Mouse (Mus musculus) heart, embryonic 12.5 days (tissue): ENCODE results near the gene Ttc28. TPM values are rescaled to one million over a fixed set of nuclear protein-coding genes. Genes with fewer than 3 reads are reported as not detected.

Experiments used
- ATAC-seq: fragments of 200-750 bp; cut with Nextera tagmentation; 2 replicates; pipeline ENCODE4 v1.8.0; 2017; ENCODE audit warnings: moderate TSS enrichment, moderate library complexity; ENCODE audit not compliant: insufficient number of reproducible peaks, low FRiP score
- H3K27ac ChIP-seq: fragments of 300-500 bp; sonication (generic); 2 replicates; pipeline ENCODE4 v1.5.1; 2016; ENCODE audit warnings: mild to moderate bottlenecking, moderate library complexity; ENCODE audit not compliant: poor library complexity, severe bottlenecking
- H3K27me3 ChIP-seq: fragments of 300-500 bp; sonication (generic); replicated peaks from 2 replicates; pipeline ENCODE4 v1.6.1; 2016; ENCODE audit warnings: mild to moderate bottlenecking, moderate library complexity
- H3K36me3 ChIP-seq: fragments of 300-500 bp; sonication (generic); 2 replicates; pipeline ENCODE4 v1.6.1; 2016; ENCODE audit warnings: mild to moderate bottlenecking, moderate library complexity
- H3K4me1 ChIP-seq: fragments of 300-500 bp; sonication (generic); replicated peaks from 2 replicates; pipeline ENCODE4 v1.6.1; 2016; ENCODE audit warnings: mild to moderate bottlenecking
- H3K4me2 ChIP-seq: fragments of 300-500 bp; sonication (generic); 2 replicates; pipeline ENCODE4 v1.6.1; 2016; ENCODE audit warnings: mild to moderate bottlenecking, moderate library complexity
- H3K4me3 ChIP-seq: fragments of 300-500 bp; sonication (generic); 2 replicates; pipeline ENCODE4 v1.5.1; 2016; ENCODE audit warnings: mild to moderate bottlenecking
- H3K9ac ChIP-seq: fragments of 300-500 bp; sonication (generic); 2 replicates; pipeline ENCODE4 v1.6.1; 2016; ENCODE audit warnings: mild to moderate bottlenecking, moderate library complexity
- H3K9me3 ChIP-seq: fragments of 300-500 bp; sonication (generic); replicated peaks from 2 replicates; pipeline ENCODE4 v1.6.1; 2016; ENCODE audit warnings: mild to moderate bottlenecking, moderate library complexity
- WGBS: fragments of 180-500 bp; shearing (Covaris S2); methylation state at CpG from one replicate; pipeline ENCODE4 v1.1.7; 2016; 5-methylcytosine and 5-hydroxymethylcytosine counted together
- polyA plus RNA-seq: library from polyadenylated mRNA; unstranded; fragments of >200 nt; fragmentation: Nextera tagmentation; extraction: Ambion mirVana; gene quantifications from 2 replicates; pipeline ENCODE4 v1.2.1, GENCODE M21; 2016

Gene Ttc28
- polyA plus RNA-seq, 1 experiment from 2014 or later, result 10.3 TPM

GRCm38 (mm10) chr5:111032687-111033295 is 153.2 kb downstream of the Ttc28 start:
- Histone ChIP-seq H3K4me1 (peaks cover 13% of the 10 kb centered on the region), H3K27ac (no peak overlapping the region)
- WGBS, result 72% methylated on average over 10 of the region's 10 CpGs

GRCm38 (mm10) chr5:111033489-111033888 is 153.9 kb downstream of the Ttc28 start:
- Histone ChIP-seq H3K36me3 (no peaks in the 10 kb centered on the region), H3K4me2 (no peak overlapping the region), H3K27me3 (0 out of 2 replicates have a peak, but pooled peaks cover 2% of the 10 kb centered on the region), H3K4me1 (peaks cover 8% of the 10 kb centered on the region; the same call in 1 of the 2 replicates), H3K27ac (no peak overlapping the region), H3K9me3 (no peaks in the 10 kb centered on the region; the same call in 1 of the 2 replicates), H3K4me3 (no peak overlapping the region), H3K9ac (no peak overlapping the region)
- WGBS, result 71% methylated on average over 4 of the region's 4 CpGs
- no peak for ATAC-seq

More at GRCm38 (mm10) chr5:111032687-111033295, 153.2 kb downstream of the Ttc28 start:
- no peaks in the 10 kb centered on the region for H3K27me3 ChIP-seq
- H3K4me2 ChIP-seq, result no peak overlapping the region
- H3K9ac ChIP-seq, result no peak overlapping the region
- ATAC-seq, result no peak
- no peaks in the 10 kb centered on the region for H3K36me3 ChIP-seq
- H3K4me3 ChIP-seq, result no peak overlapping the region
- no peaks in the 10 kb centered on the region; the same call in 1 of the 2 replicates for H3K9me3 ChIP-seq

GRCm38 (mm10) chr5:111037123-111037748 is 157.6 kb downstream of the Ttc28 start:
- H3K4me1 ChIP-seq, result 0 out of 2 replicates have a peak, but pooled peaks cover 13% of the 10 kb centered on the region
- no peak for ATAC-seq
- H3K9ac ChIP-seq, result no peak overlapping the region

GRCm38 (mm10) chr5:111039771-111040170 is 160.2 kb downstream of the Ttc28 start:
- Histone ChIP-seq H3K4me3 (no peak overlapping the region), H3K27ac (no peak overlapping the region), H3K9ac (no peak overlapping the region), H3K4me2 (no peak overlapping the region), H3K4me1 (peaks cover 25% of the 10 kb centered on the region), H3K27me3 (peaks cover 34% of the 10 kb centered on the region), H3K36me3 (no peaks in the 10 kb centered on the region), H3K9me3 (no peaks in the 10 kb centered on the region)
- 54% methylated on average over 6 of the region's 6 CpGs for WGBS
- no peak for ATAC-seq

More at GRCm38 (mm10) chr5:111037123-111037748, 157.6 kb downstream of the Ttc28 start:
- H3K36me3 ChIP-seq, result no peaks in the 10 kb centered on the region
- no peaks in the 10 kb centered on the region for H3K9me3 ChIP-seq
- H3K27me3 ChIP-seq, result peaks cover 22% of the 10 kb centered on the region
- 75% methylated on average over 7 of the region's 7 CpGs for WGBS
- no peak overlapping the region for H3K4me3 ChIP-seq
- no peak overlapping the region for H3K27ac ChIP-seq
- H3K4me2 ChIP-seq, result no peak overlapping the region

- ATAC-seq, result no peak
- H3K27me3 ChIP-seq, result peaks cover 54% of the 10 kb centered on the region
- H3K36me3 ChIP-seq, result no peaks in the 10 kb centered on the region
- H3K4me1 ChIP-seq, result peaks cover 38% of the 10 kb centered on the region
- no peak overlapping the region for H3K27ac ChIP-seq
- 77% methylated on average over 5 of the region's 5 CpGs for WGBS
- H3K4me2 ChIP-seq, result no peak overlapping the region
- H3K9me3 ChIP-seq, result no peaks in the 10 kb centered on the region
- H3K9ac ChIP-seq, result no peak overlapping the region
- H3K4me3 ChIP-seq, result no peak overlapping the region
Measured at GRCm38 (mm10) chr5:111041952-111042351, 162.3 kb downstream of the Ttc28 start.

GRCm38 (mm10) chr5:111044193-111044592 is 164.6 kb downstream of the Ttc28 start:
- Histone ChIP-seq H3K27ac (no peak overlapping the region), H3K9ac (no peak overlapping the region), H3K27me3 (peaks cover 70% of the 10 kb centered on the region), H3K4me1 (peaks cover 34% of the 10 kb centered on the region), H3K36me3 (no peaks in the 10 kb centered on the region), H3K4me2 (no peak overlapping the region), H3K4me3 (no peak overlapping the region), H3K9me3 (no peaks in the 10 kb centered on the region)
- no peak for ATAC-seq
- WGBS, result 51% methylated on average over 7 of the region's 7 CpGs

- Histone ChIP-seq H3K9me3 (no peaks in the 10 kb centered on the region), H3K36me3 (no peaks in the 10 kb centered on the region), H3K27me3 (peaks cover 71% of the 10 kb centered on the region), H3K4me1 (peaks cover 25% of the 10 kb centered on the region), H3K4me2 (no peak overlapping the region), H3K9ac (no peak overlapping the region), H3K4me3 (no peak overlapping the region), H3K27ac (no peak overlapping the region)
- 69% methylated on average over 6 of the region's 6 CpGs for WGBS
- ATAC-seq, result no peak
Measured at GRCm38 (mm10) chr5:111046359-111046758, 166.8 kb downstream of the Ttc28 start.

- no peak overlapping the region for H3K4me3 ChIP-seq
- ATAC-seq, result no peak
- no peak overlapping the region for H3K27ac ChIP-seq
- peaks cover 25% of the 10 kb centered on the region for H3K4me1 ChIP-seq
- peaks cover 3% of the 10 kb centered on the region; the same call in 1 of the 2 replicates for H3K9me3 ChIP-seq
- H3K9ac ChIP-seq, result no peak overlapping the region
- WGBS, result 79% methylated on average over 14 of the region's 14 CpGs
- H3K4me2 ChIP-seq, result no peak overlapping the region
- H3K27me3 ChIP-seq, result peaks cover 68% of the 10 kb centered on the region
- H3K36me3 ChIP-seq, result no peaks in the 10 kb centered on the region
Measured at GRCm38 (mm10) chr5:111046841-111047476, 167.4 kb downstream of the Ttc28 start.

GRCm38 (mm10) chr5:111048036-111048435 is 168.4 kb downstream of the Ttc28 start:
- H3K4me1 ChIP-seq, result peaks cover 25% of the 10 kb centered on the region
- peaks cover 72% of the 10 kb centered on the region for H3K27me3 ChIP-seq

GRCm38 (mm10) chr5:111049584-111049983 is 170.0 kb downstream of the Ttc28 start:
- H3K9ac ChIP-seq, result no peak overlapping the region
- H3K36me3 ChIP-seq, result no peaks in the 10 kb centered on the region
- H3K27me3 ChIP-seq, result peaks cover 80% of the 10 kb centered on the region
- ATAC-seq, result no peak
- H3K4me1 ChIP-seq, result peaks cover 28% of the 10 kb centered on the region
- peaks cover 3% of the 10 kb centered on the region; the same call in 1 of the 2 replicates for H3K9me3 ChIP-seq
- 84% methylated on average over 4 of the region's 4 CpGs for WGBS
- no peak overlapping the region for H3K27ac ChIP-seq
- H3K4me2 ChIP-seq, result no peak overlapping the region
- H3K4me3 ChIP-seq, result no peak overlapping the region

More at GRCm38 (mm10) chr5:111048036-111048435, 168.4 kb downstream of the Ttc28 start:
- no peak overlapping the region for H3K4me3 ChIP-seq
- H3K9me3 ChIP-seq, result peaks cover 3% of the 10 kb centered on the region; the same call in 1 of the 2 replicates
- no peaks in the 10 kb centered on the region for H3K36me3 ChIP-seq
- H3K9ac ChIP-seq, result no peak overlapping the region
- H3K4me2 ChIP-seq, result no peak overlapping the region
- ATAC-seq, result no peak
- 76% methylated on average over 5 of the region's 5 CpGs for whole genome bisulfite sequencing
- no peak overlapping the region for H3K27ac ChIP-seq

- Histone ChIP-seq H3K9ac (no peak overlapping the region), H3K27ac (no peak overlapping the region), H3K9me3 (peaks cover 3% of the 10 kb centered on the region; the same call in 1 of the 2 replicates), H3K4me2 (no peak overlapping the region), H3K4me3 (no peak overlapping the region), H3K36me3 (no peaks in the 10 kb centered on the region), H3K27me3 (peaks cover 80% of the 10 kb centered on the region), H3K4me1 (peaks cover 28% of the 10 kb centered on the region)
- whole genome bisulfite sequencing, result 79% methylated on average over 9 of the region's 9 CpGs
- ATAC-seq, result no peak
Measured at GRCm38 (mm10) chr5:111050135-111050534, 170.5 kb downstream of the Ttc28 start.
